Mouse (Mus musculus) spleen, adult 2 months (tissue): ENCODE data around the gene Ptprcap. TPM values are rescaled to one million over a fixed set of nuclear protein-coding genes. Genes with fewer than 3 reads are reported as not detected.

Experiments
- DNase-seq, 2 experiments: peaks; one replicate each; pipeline versions ENCODE4 v3.0.0 to v3.0.0-alpha.2; 2012 to 2021; ENCODE audit warnings: low spot score in 2 of 2, low read depth in 1 of 2
- H3K27ac ChIP-seq: fragments of 200-500 bp; 2 replicates; pipeline ENCODE4 v1.5.1; 2012; ENCODE audit warnings: low read length, inconsistent platforms; ENCODE audit not compliant: insufficient read depth
- H3K27me3 ChIP-seq: fragments of 200-500 bp; 2 replicates; pipeline ENCODE4 v1.6.1; 2012; ENCODE audit warnings: mild to moderate bottlenecking, moderate library complexity, low read length, inconsistent platforms; ENCODE audit not compliant: control insufficient read depth, insufficient read depth
- H3K36me3 ChIP-seq: fragments of 200-500 bp; 2 replicates; pipeline ENCODE4 v1.6.1; 2012; ENCODE audit warnings: mild to moderate bottlenecking, low read length, inconsistent platforms; ENCODE audit not compliant: control insufficient read depth, insufficient read depth
- H3K4me1 ChIP-seq: fragments of 200-500 bp; 2 replicates; pipeline ENCODE4 v1.6.1; 2011; ENCODE audit warnings: inconsistent platforms; ENCODE audit not compliant: control insufficient read depth, insufficient read depth, insufficient read length
- H3K4me3 ChIP-seq: fragments of 200-500 bp; 2 replicates; pipeline ENCODE4 v1.5.1; 2011; ENCODE audit warnings: mild to moderate bottlenecking, inconsistent platforms; ENCODE audit not compliant: insufficient read depth, insufficient read length; ENCODE audit errors: extremely low read depth
- CTCF ChIP-seq: fragments of 200-500 bp; IDR thresholded peaks from 2 replicates; pipeline ENCODE4 v1.5.1; 2011; ENCODE audit warnings: mild to moderate bottlenecking, inconsistent platforms; ENCODE audit not compliant: insufficient read depth, insufficient read length, insufficient replicate concordance; ENCODE audit errors: extremely low read depth
- POLR2A ChIP-seq: fragments of 200-500 bp; IDR thresholded peaks from 2 replicates; pipeline ENCODE4 v1.6.1; 2011; ENCODE audit warnings: low read depth, low read length, inconsistent platforms
- WGBS: fragments of 180-500 bp; shearing (Covaris S2); methylation state at CpG from one replicate; pipeline ENCODE4 v1.1.7; 2018; 5-methylcytosine and 5-hydroxymethylcytosine counted together
- polyA plus RNA-seq: library from polyadenylated mRNA; depleted of rRNA; stranded (reverse); fragments of >200 nt; gene quantifications from 2 replicates; pipeline ENCODE4 v1.2.3, GENCODE M21; 2012

Gene Ptprcap
- polyA plus RNA-seq, 1 experiment, result 631 TPM

DNA sequence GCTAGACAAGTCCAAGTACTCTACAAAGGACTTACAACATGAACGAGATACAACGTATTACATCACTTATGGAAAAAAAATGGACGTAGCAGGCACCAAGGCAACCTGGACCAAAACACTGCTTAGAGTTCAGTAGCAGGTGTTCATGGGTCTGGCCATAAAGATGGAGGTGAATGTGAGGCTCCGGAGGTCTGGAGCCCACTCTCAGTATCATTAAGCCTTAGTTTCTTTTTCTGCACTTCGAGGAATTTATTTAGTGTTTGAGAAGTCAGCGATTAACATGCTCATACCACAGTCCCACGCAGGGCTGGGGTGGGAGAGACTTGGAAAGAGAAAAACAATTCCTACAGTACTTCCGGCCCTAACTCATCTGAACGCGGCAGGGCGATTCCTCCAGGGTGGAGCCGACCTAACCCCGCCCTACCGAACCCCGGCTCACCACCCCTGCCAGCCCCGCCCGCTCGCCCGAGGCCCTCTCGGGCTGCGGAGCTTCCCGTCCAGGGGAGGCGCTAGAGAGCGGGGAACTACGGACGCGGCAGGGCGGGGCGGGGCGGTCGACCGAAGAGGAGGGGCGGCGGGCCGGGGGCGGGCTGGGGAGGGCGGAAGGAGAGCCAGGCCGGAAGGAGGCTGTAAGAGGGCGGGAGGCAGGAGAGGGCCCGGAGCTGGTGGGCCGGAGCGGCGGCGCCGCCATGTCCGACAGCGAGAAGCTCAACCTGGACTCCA lies 38.3 kb downstream of the Ptprcap start, which contains the start of gene Ppp1ca:
Gene Ppp1ca, plus strand, starts transcription at position 538 of the 723 bp plus-strand sequence.
- Histone ChIP-seq H3K4me3 (peak within 1 kb of the TSS; percentile 89), H3K36me3 (peaks cover 54% of the 10 kb centered on the region), H3K27me3 (no peaks in the 10 kb centered on the region), H3K27ac (peak within 1 kb of the TSS; percentile 94), H3K4me1 (peaks cover 34% of the 10 kb centered on the region; the same call in 1 of the 2 replicates)
- DNase-seq, result peak; percentile 91 to 98
- peak; percentile 68; the same call in 1 of the 2 replicates for TF ChIP-seq CTCF
- peak; percentile 92 for TF ChIP-seq POLR2A
- WGBS, result 1% methylated on average over 39 of the region's 47 CpGs

DNA sequence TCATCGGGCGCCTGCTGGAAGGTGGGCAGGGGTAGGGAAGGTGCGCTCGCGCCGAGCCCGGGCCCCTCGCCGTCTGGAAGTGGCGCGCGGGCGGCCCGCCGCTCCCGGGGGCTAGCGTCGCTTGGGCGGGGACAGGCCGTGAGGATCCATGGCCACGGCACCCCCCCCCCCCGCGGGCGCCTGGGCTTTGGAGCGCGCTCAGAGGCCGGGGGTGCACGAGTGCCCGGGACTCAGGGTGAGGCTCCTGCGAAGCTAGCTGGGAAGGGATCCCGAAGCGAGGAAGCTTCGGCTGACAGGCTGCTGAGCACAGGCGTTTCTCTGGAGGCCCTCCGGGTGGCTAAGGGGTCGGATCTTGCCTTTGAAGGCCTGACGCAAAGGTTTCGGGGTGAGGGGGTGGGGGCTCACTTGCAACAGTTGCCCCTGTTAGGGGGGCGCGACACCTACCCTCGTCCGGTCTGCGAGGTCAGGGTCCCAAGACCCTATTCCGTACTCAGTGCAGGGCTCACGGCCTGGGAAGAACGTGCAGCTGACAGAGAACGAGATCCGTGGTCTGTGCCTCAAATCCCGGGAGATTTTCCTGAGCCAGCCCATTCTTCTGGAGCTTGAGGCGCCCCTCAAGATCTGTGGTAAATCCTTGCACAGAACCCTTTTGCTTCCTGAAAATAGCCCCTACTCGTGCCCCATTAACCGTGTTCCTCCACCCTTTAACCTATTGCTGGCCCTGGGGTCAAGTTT lies 39.0 kb downstream of the Ptprcap start:
- Histone ChIP-seq H3K4me1 (peaks cover 28% of the 10 kb centered on the region; the same call in 1 of the 2 replicates), H3K27me3 (no peaks in the 10 kb centered on the region), H3K27ac (peak overlapping the region; percentile 94), H3K36me3 (peaks cover 53% of the 10 kb centered on the region), H3K4me3 (peak overlapping the region; percentile 89)
- DNase-seq, result no peak
- 1% methylated on average over 50 of the region's 52 CpGs for WGBS
- TF ChIP-seq CTCF (no peak), POLR2A (no peak)

DNA sequence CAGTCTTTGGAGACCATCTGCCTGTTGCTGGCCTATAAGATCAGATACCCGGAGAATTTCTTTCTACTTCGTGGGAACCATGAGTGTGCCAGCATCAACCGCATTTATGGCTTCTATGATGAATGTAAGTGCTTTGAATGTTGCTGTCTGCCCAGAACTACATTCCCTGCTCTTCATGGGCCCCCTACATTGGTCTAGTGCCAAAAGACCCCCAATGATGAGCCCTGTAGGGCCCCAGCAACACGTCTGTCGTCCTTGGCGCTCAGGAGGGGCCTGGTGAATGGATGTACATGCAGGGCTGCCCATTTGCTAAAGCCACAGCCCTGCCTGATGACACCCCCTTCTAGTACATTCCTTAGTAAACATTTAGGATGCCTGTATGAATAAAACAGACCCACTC lies 39.7 kb downstream of the Ptprcap start:
- peak overlapping the region; percentile 89 for H3K4me3 ChIP-seq
- H3K4me1 ChIP-seq, result peaks cover 21% of the 10 kb centered on the region; the same call in 1 of the 2 replicates
- WGBS, result 50% methylated on average over 6 of the region's 6 CpGs
- peak overlapping the region; percentile 94 for H3K27ac ChIP-seq
- no peak for TF ChIP-seq POLR2A
- no peak for TF ChIP-seq CTCF
- DNase-seq, result no peak
- H3K27me3 ChIP-seq, result no peaks in the 10 kb centered on the region
- H3K36me3 ChIP-seq, result peaks cover 48% of the 10 kb centered on the region

DNA sequence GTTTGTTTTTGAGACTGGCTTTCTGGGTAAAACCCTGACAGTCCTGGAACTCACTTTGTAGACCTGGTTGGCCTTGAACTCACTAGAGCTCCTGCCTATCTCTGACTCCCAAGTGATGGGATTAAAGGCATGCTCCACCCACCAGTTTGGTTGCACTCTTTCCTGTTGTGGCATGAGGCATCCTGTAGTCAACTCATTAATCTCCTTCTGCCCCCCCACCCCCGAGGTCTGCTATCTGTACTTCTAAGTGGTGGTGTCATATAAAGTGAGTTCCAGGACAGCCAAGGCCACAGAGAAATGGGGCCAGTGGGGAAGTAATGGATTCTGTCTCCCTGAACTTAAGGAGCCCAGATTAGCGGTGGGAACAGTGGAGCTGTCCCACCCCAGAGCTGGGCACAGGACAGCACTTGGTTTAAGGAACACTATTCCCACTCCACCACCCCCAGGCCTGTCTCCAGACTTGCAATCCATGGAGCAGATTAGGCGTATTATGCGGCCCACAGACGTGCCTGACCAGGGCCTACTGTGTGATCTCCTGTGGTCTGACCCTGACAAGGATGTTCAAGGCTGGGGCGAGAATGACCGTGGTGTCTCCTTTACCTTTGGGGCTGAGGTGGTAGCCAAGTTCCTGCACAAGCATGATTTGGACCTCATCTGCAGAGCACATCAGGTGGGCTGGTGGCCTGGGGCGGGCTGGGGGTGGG lies 40.8 kb downstream of the Ptprcap start:
- no peaks in the 10 kb centered on the region for H3K27me3 ChIP-seq
- peaks cover 13% of the 10 kb centered on the region; the same call in 1 of the 2 replicates for H3K4me1 ChIP-seq
- no peak overlapping the region for H3K4me3 ChIP-seq
- DNase-seq, result no peak
- 84% methylated on average over 8 of the region's 8 CpGs for WGBS
- TF ChIP-seq POLR2A, result no peak
- TF ChIP-seq CTCF, result no peak
- H3K36me3 ChIP-seq, result peaks cover 42% of the 10 kb centered on the region
- H3K27ac ChIP-seq, result peak overlapping the region; percentile 8; the same call in 1 of the 2 replicates

DNA sequence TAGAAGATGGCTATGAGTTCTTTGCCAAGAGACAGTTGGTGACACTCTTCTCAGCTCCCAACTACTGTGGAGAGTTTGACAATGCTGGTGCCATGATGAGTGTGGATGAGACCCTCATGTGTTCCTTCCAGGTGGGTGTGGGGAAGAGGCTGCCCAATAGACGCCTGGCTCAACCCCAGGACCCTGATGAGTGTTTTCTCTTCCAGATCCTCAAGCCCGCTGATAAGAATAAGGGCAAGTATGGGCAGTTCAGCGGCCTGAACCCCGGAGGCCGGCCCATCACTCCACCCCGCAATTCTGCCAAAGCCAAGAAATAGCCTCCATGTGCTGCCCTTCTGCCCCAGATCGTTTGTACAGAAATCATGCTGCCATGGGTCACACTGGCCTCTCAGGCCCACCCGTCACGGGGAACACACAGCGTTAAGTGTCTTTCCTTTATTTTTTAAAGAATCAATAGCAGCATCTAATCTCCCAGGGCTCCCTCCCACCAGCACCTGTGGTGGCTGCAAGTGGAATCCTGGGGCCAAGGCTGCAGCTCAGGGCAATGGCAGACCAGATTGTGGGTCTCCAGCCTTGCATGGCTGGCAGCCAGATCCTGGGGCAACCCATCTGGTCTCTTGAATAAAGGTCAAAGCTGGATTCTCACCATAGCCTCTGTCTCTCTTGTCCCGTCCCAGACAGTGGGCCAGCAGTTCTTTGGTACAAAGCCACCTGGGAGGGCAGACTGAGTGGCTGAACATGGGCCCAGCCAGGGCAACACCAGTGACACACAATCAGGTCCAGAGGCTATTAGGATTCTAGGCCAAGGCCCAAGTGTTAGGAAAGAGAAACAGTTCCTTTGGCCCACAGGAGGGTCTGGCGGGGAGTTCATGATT lies 41.6 kb downstream of the Ptprcap start:
- peaks cover 14% of the 10 kb centered on the region; the same call in 1 of the 2 replicates for H3K4me1 ChIP-seq
- TF ChIP-seq POLR2A (no peak), CTCF (no peak)
- peaks cover 40% of the 10 kb centered on the region for H3K36me3 ChIP-seq
- H3K4me3 ChIP-seq, result no peak overlapping the region
- 87% methylated on average over 12 of the region's 12 CpGs for WGBS
- H3K27me3 ChIP-seq, result no peaks in the 10 kb centered on the region
- no peak for DNase-seq
- no peak overlapping the region for H3K27ac ChIP-seq

DNA sequence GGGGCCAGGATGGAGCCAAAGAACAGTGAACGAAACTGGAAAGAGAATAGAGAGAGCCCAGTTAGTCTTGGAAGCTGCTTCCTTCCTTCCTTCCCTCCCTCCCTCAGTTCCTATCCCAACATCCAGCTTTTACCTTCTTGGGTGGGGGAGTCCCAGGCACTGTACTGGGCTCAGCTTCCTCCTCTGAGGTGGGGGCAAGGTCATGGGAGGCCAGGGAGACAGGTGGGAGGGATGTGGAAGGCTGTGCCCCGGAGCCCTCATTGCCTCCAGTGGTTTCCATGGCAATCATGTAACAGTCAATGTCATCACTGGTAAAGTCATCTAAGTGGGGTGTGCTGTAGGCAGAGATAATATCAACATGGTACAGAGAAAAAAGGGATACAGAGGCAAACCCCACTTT lies 42.6 kb downstream of the Ptprcap start:
- 49% methylated on average over 2 of the region's 2 CpGs for WGBS
- H3K27ac ChIP-seq, result peak overlapping the region; percentile 11; the same call in 1 of the 2 replicates
- H3K36me3 ChIP-seq, result peaks cover 40% of the 10 kb centered on the region
- peaks cover 23% of the 10 kb centered on the region; the same call in 1 of the 2 replicates for H3K4me1 ChIP-seq
- no peak for DNase-seq
- H3K27me3 ChIP-seq, result no peaks in the 10 kb centered on the region
- TF ChIP-seq POLR2A (no peak), CTCF (no peak)
- no peak overlapping the region for H3K4me3 ChIP-seq
